In the genomic region with DNA sequence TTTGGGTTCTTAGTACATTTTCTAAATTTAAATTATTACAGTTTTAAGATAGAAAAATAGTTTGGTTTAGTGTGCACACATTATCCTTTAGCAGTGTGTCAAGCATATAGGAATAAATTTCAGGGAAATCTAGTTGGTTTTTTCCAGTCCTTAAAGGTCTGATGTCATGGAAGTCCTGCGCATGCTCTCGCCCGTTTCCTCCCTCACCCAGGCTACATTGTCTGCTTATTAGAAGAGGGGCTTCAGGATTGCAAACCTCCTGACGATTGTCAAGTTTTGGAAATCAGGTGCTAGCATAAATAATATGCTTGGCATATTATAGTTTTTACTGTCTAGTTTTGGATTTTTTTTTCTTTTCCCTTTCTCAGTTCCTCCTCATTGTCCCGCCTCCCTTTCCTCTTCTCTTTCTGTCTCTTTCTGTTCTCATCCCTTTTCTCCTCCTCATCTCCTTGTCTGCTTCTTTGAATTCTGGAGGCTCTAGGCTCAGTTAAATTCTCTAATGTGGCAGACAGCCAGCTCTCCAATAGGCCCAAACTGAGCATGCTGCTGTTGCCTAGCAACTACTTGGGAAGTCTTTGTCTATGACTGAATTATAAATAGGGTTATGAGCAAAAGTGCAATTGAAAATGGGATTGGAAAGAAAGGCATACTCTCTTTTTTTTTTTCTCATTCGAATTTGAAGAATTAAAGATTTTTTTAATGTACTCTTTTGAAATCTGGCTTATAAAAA, we compare ENCODE assay signal across 8 mouse cellular contexts. TPM values are rescaled to one million over a fixed set of nuclear protein-coding genes. Genes with fewer than 3 reads are reported as not detected.
DNase-seq lines count a peak whose midpoint lies in the region; ATAC-seq lines count a peak whose summit lies in the region.
"Had no signal": no experiment of that assay in that cellular context is flagged by ENCODE, and none has a peak within 500 bp of the region (broad histone marks: within the 10 kb centered on the region; RNA-seq: fewer than 3 reads in every experiment).

No protein-coding gene starts in this region.

- H3K27me3 ChIP-seq in forebrain, embryonic 14.5 days (replicated peaks; ENCODE audit: control insufficient read depth, insufficient read depth, low read length), result no peaks in the 10 kb centered on the region
- H3K27me3 ChIP-seq in hindbrain, embryonic 16.5 days (replicated peaks; ENCODE audit: control insufficient read depth, insufficient read depth, low read length), result no peaks in the 10 kb centered on the region

- DNase-seq in MN1 (ENCODE audit: low spot score), result peak; percentile 83
- peak; percentile 98 for DNase-seq in brain, adult 2 months (ENCODE audit: low read depth, low spot score)
- DNase-seq in forebrain, embryonic 14.5 days (ENCODE audit: low spot score), result peak; percentile 98
- DNase-seq in left cerebral cortex, postnatal 10 days (ENCODE audit: extremely low spot score in 1 of 2, low spot score in 2 of 2), result peak; percentile 66 to 94
- peak; percentile 66 for DNase-seq in retina, embryonic 14.5 days (ENCODE audit: low spot score)
- DNase-seq in T-cell, adult 2 months (ENCODE audit: low spot score), result no peak

- peak overlapping the region; percentile 31; the same call in 1 of the 2 replicates for H3K4me2 ChIP-seq in forebrain, embryonic 14.5 days (ENCODE audit: low read length)
- H3K4me2 ChIP-seq in hindbrain, embryonic 16.5 days (ENCODE audit: low read length), result peak overlapping the region; percentile 34

- WGBS in forebrain, embryonic 14.5 days, result 7% methylated on average over 6 of the region's 6 CpGs
- 11% methylated on average over 6 of the region's 6 CpGs for WGBS in hindbrain, embryonic 16.5 days

- H3K4me1 ChIP-seq in forebrain, embryonic 14.5 days (ENCODE audit: control insufficient read depth, insufficient read depth, low read length), result peaks cover 25% of the 10 kb centered on the region
- peaks cover 14% of the 10 kb centered on the region for H3K4me1 ChIP-seq in hindbrain, embryonic 16.5 days (ENCODE audit: control insufficient read depth, insufficient read depth, low read depth, low read length)

- intact Hi-C loops in left cerebral cortex, postnatal 10 days (cut with DNase I), result no loop called here

- H3K9me3 ChIP-seq in forebrain, embryonic 14.5 days (replicated peaks; ENCODE audit: control insufficient read depth, low read length), result no peaks in the 10 kb centered on the region
- no peaks in the 10 kb centered on the region for H3K9me3 ChIP-seq in hindbrain, embryonic 16.5 days (ENCODE audit: control insufficient read depth, low read length)

- no peaks in the 10 kb centered on the region for H3K36me3 ChIP-seq in forebrain, embryonic 14.5 days (ENCODE audit: control insufficient read depth, insufficient read depth, low read length)
- H3K36me3 ChIP-seq in hindbrain, embryonic 16.5 days (ENCODE audit: control insufficient read depth, insufficient read depth, low read length), result no peaks in the 10 kb centered on the region

- no peak overlapping the region for H3K4me3 ChIP-seq in forebrain, embryonic 14.5 days (ENCODE audit: low read depth, low read length)
- no peak overlapping the region for H3K4me3 ChIP-seq in hindbrain, embryonic 16.5 days (ENCODE audit: low read length)
- H3K4me3 ChIP-seq: erythroblast, embryonic 14.5 days had no signal

- 0 out of 2 replicates have a peak overlapping the region, but pooled peaks have one; percentile 21 for H3K9ac ChIP-seq in forebrain, embryonic 14.5 days (ENCODE audit: low read length)
- no peak overlapping the region for H3K9ac ChIP-seq in hindbrain, embryonic 16.5 days (ENCODE audit: low read depth, low read length)

- peak overlapping the region; percentile 96 for H3K27ac ChIP-seq in forebrain, embryonic 14.5 days (ENCODE audit: low read depth, low read length)
- peak overlapping the region; percentile 87 for H3K27ac ChIP-seq in hindbrain, embryonic 16.5 days (ENCODE audit: low read depth, low read length)

- ATAC-seq in forebrain, embryonic 14.5 days, result peak; percentile 91
- peak; percentile 85 for ATAC-seq in hindbrain, embryonic 16.5 days

RNA-seq across cellular contexts. Expression of gene Atf7ip, which starts 42.2 kb away (rescaled TPM):
- 27.1 and 42.0 TPM in 2 replicates for polyA plus RNA-seq in forebrain, embryonic 14.5 days (2014; fragmentation: Nextera tagmentation; extraction: Ambion mirVana)
- 30.4 and 33.9 TPM in 2 replicates for polyA plus RNA-seq in hindbrain, embryonic 16.5 days (2015; fragmentation: Nextera tagmentation; extraction: Ambion mirVana)
- 100 to 1,000 TPM; 119 to 135 TPM for total RNA-seq in left cerebral cortex, postnatal 10 days (2021)
